Mouse (Mus musculus): ENCODE measurements at regions not wholly inside any gene's neighbourhood (a gene's known extent, or its start where the extent isn't known, plus 50 kb on each side); places are given as distances from the start of the nearest gene placed in this dataset.

DNA sequence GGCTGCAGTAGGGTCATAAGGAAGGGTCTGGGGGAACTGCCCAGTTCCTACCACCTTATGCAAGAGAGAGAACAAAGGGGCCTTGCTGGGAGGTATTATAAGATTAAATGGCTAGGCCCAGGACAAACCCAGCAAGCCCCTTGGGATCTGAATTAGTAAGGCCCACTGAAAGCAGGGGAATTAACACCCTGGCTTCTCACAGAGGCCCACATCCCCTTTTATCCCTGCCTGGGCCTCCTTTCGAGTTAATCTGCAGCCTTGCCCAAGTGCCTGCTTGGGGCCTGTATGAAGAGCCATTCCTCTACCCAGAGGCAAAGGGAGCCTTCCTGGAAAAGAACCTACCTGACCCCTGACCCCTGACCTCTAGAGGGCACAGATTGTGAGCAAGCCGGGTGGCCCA, 98.2 kb downstream of the Vegfa start:
- Histone ChIP-seq H3K4me2 (ENCODE audit: low read depth, low read length) (no peak overlapping the region), H3K27ac (ENCODE audit: low read length) (no peak overlapping the region), H3K36me3 (ENCODE audit: control insufficient read depth, insufficient read depth) (no peaks in the 10 kb centered on the region), H3K4me3 (ENCODE audit: low read length) (no peak overlapping the region), H3K27me3 (ENCODE audit: control insufficient read depth, insufficient read depth, low read length) (no peaks in the 10 kb centered on the region), H3K9me3 (replicated peaks; ENCODE audit: control insufficient read depth, low read length) (no peaks in the 10 kb centered on the region), H3K9ac (ENCODE audit: low read length) (no peak overlapping the region), H3K4me1 (ENCODE audit: control insufficient read depth, insufficient read depth, low read length) (no peaks in the 10 kb centered on the region)
- no peak for ATAC-seq (replicated peaks; ENCODE audit: extremely low read depth, insufficient read depth, low FRiP score)
- WGBS = 49% methylated on average over 2 of the region's 2 CpGs

- no peaks in the 10 kb centered on the region for H3K9me3 ChIP-seq (replicated peaks; ENCODE audit: control insufficient read depth, low read length)
- whole genome bisulfite sequencing = 38% methylated on average over 10 of the region's 10 CpGs
- no peaks in the 10 kb centered on the region for H3K27me3 ChIP-seq (ENCODE audit: control insufficient read depth, insufficient read depth, low read length)
- no peaks in the 10 kb centered on the region for H3K4me1 ChIP-seq (ENCODE audit: control insufficient read depth, insufficient read depth, low read length)
- ATAC-seq (replicated peaks; ENCODE audit: extremely low read depth, insufficient read depth, low FRiP score) = no peak
- no peak overlapping the region for H3K9ac ChIP-seq (ENCODE audit: low read length)
- no peak overlapping the region for H3K4me2 ChIP-seq (ENCODE audit: low read depth, low read length)
- no peak overlapping the region for H3K4me3 ChIP-seq (ENCODE audit: low read length)
- H3K36me3 ChIP-seq (ENCODE audit: control insufficient read depth, insufficient read depth) = no peaks in the 10 kb centered on the region
- H3K27ac ChIP-seq (ENCODE audit: low read length) = no peak overlapping the region
Observed at GRCm38 (mm10) chr17:45933034-45933433, 99.1 kb downstream of the Vegfa start.

DNA sequence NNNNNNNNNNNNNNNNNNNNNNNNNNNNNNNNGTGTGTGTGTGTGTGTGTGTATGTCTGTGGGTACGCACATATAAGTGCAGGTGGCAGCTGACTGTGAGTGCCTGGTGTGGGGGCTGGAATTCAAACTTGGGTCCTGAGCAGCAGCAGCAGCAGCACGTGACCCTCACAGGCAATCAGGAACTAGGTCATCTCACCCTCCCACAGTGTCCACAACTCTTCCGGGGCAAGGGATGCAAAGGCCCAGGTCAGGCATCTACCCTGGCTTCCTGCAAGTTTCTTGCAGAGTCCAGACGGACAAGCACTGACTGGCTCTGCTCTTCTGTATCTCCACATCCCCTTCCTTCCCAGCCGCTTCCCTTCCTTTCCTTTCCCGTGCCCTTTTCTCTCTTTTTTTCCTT, 99.6 kb downstream of the Vegfa start:
- Histone ChIP-seq H3K4me3 (ENCODE audit: low read length) (no peak overlapping the region), H3K4me1 (ENCODE audit: control insufficient read depth, insufficient read depth, low read length) (no peaks in the 10 kb centered on the region), H3K27me3 (ENCODE audit: control insufficient read depth, insufficient read depth, low read length) (no peaks in the 10 kb centered on the region), H3K4me2 (ENCODE audit: low read depth, low read length) (no peak overlapping the region), H3K36me3 (ENCODE audit: control insufficient read depth, insufficient read depth) (no peaks in the 10 kb centered on the region), H3K9me3 (replicated peaks; ENCODE audit: control insufficient read depth, low read length) (no peaks in the 10 kb centered on the region), H3K27ac (ENCODE audit: low read length) (no peak overlapping the region), H3K9ac (ENCODE audit: low read length) (no peak overlapping the region)
- no peak for ATAC-seq (replicated peaks; ENCODE audit: extremely low read depth, insufficient read depth, low FRiP score)
- WGBS = 53% methylated on average over 6 of the region's 6 CpGs

DNA sequence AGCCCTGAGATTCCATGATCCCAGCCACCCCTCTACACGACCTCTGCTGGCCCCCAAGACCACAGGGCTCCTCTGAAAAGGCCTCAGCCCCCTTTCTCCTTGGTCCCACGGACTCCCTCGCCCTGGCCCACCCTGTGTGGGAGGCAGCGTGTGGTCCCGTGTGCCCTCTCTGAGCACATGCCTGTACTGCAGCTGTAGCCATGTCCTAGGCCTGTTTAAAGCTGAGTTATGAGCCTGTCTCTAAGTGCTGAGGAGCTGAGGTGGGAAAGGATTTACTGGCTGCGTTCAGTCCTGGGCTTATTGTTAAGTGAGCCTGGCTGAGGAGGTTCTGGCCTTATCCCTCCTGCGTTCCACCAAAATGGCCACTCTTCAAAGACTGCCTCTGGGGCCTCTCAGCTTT, 102.6 kb downstream of the Vegfa start:
- ATAC-seq (replicated peaks; ENCODE audit: extremely low read depth, insufficient read depth, low FRiP score) = no peak
- no peak overlapping the region for H3K27ac ChIP-seq (ENCODE audit: low read length)
- no peak overlapping the region for H3K9ac ChIP-seq (ENCODE audit: low read length)
- no peaks in the 10 kb centered on the region for H3K36me3 ChIP-seq (ENCODE audit: control insufficient read depth, insufficient read depth)
- H3K27me3 ChIP-seq (ENCODE audit: control insufficient read depth, insufficient read depth, low read length) = no peaks in the 10 kb centered on the region
- H3K4me3 ChIP-seq (ENCODE audit: low read length) = no peak overlapping the region
- 70% methylated on average over 7 of the region's 7 CpGs for WGBS
- H3K4me2 ChIP-seq (ENCODE audit: low read depth, low read length) = no peak overlapping the region
- no peaks in the 10 kb centered on the region for H3K4me1 ChIP-seq (ENCODE audit: control insufficient read depth, insufficient read depth, low read length)
- H3K9me3 ChIP-seq (replicated peaks; ENCODE audit: control insufficient read depth, low read length) = no peaks in the 10 kb centered on the region

GRCm38 (mm10) chr17:45928903-45929477, 103.2 kb downstream of the Vegfa start:
- no peak overlapping the region for H3K4me2 ChIP-seq (ENCODE audit: low read depth, low read length)

GRCm38 (mm10) chr17:45928013-45928412, 104.2 kb downstream of the Vegfa start:
- no peak for ATAC-seq (replicated peaks; ENCODE audit: extremely low read depth, insufficient read depth, low FRiP score)
- H3K9me3 ChIP-seq (replicated peaks; ENCODE audit: control insufficient read depth, low read length) = no peaks in the 10 kb centered on the region
- 73% methylated on average over 4 of the region's 4 CpGs for WGBS

More at GRCm38 (mm10) chr17:45928903-45929477, 103.2 kb downstream of the Vegfa start:
- Histone ChIP-seq H3K4me3 (ENCODE audit: low read length) (no peak overlapping the region), H3K27me3 (ENCODE audit: control insufficient read depth, insufficient read depth, low read length) (no peaks in the 10 kb centered on the region), H3K9ac (ENCODE audit: low read length) (no peak overlapping the region), H3K36me3 (ENCODE audit: control insufficient read depth, insufficient read depth) (no peaks in the 10 kb centered on the region), H3K4me1 (ENCODE audit: control insufficient read depth, insufficient read depth, low read length) (no peaks in the 10 kb centered on the region), H3K27ac (ENCODE audit: low read length) (no peak overlapping the region), H3K9me3 (replicated peaks; ENCODE audit: control insufficient read depth, low read length) (no peaks in the 10 kb centered on the region)
- 68% methylated on average over 8 of the region's 8 CpGs for WGBS
- no peak for ATAC-seq (replicated peaks; ENCODE audit: extremely low read depth, insufficient read depth, low FRiP score)

DNA sequence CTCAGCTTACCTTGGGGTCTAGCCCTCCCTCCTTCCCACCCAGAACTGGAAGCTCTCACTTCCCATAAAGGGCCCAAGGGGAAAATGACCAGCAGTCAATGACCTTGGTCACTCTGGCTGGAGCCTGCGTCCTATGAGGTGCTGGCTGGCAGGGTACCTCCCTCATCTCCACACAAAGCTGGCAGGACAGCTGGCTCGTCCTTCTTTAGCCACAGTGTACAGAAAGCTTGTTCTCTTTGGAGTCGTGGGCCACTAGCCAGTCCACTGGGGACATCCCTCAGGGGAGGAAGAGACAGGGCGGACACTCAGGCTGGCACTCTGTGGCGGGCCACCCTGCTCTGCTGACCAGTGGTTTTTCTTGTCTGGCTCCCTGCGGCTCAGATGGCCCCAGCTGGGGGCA, 106.3 kb downstream of the Vegfa start:
- no peak for ATAC-seq (replicated peaks; ENCODE audit: extremely low read depth, insufficient read depth, low FRiP score)
- Histone ChIP-seq H3K36me3 (ENCODE audit: control insufficient read depth, insufficient read depth) (no peaks in the 10 kb centered on the region), H3K4me3 (ENCODE audit: low read length) (no peak overlapping the region), H3K27ac (ENCODE audit: low read length) (no peak overlapping the region), H3K4me2 (ENCODE audit: low read depth, low read length) (no peak overlapping the region), H3K9me3 (replicated peaks; ENCODE audit: control insufficient read depth, low read length) (no peaks in the 10 kb centered on the region), H3K9ac (ENCODE audit: low read length) (no peak overlapping the region), H3K4me1 (ENCODE audit: control insufficient read depth, insufficient read depth, low read length) (no peaks in the 10 kb centered on the region), H3K27me3 (ENCODE audit: control insufficient read depth, insufficient read depth, low read length) (no peaks in the 10 kb centered on the region)
- 73% methylated on average over 6 of the region's 6 CpGs for WGBS

More at GRCm38 (mm10) chr17:45928013-45928412, 104.2 kb downstream of the Vegfa start:
- Histone ChIP-seq H3K4me3 (ENCODE audit: low read length) (no peak overlapping the region), H3K4me1 (ENCODE audit: control insufficient read depth, insufficient read depth, low read length) (no peaks in the 10 kb centered on the region), H3K9ac (ENCODE audit: low read length) (no peak overlapping the region), H3K27ac (ENCODE audit: low read length) (no peak overlapping the region), H3K27me3 (ENCODE audit: control insufficient read depth, insufficient read depth, low read length) (no peaks in the 10 kb centered on the region), H3K4me2 (ENCODE audit: low read depth, low read length) (no peak overlapping the region), H3K36me3 (ENCODE audit: control insufficient read depth, insufficient read depth) (no peaks in the 10 kb centered on the region)

DNA sequence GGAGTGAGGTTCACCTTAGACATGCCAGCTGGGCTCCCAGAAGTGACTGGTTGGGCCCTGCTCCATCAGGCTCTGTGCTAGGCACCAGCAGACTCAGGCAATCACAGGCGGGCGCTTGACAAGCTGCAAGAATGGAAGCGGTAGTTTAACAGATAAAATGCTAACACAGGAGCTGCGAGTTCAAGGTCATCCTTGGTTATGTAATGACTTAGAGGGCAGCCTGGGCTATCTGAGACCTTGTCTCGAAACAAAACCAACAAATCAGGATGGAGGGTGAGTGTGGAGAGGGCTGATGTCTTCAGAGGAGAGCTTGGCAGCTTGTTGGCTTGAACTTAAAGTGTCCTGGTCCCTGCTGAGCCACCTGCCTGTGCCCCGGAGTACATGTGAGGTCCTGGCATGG, 107.6 kb downstream of the Vegfa start:
- WGBS = 84% methylated on average over 6 of the region's 6 CpGs
- Histone ChIP-seq H3K27ac (ENCODE audit: low read length) (no peak overlapping the region), H3K9ac (ENCODE audit: low read length) (no peak overlapping the region), H3K4me2 (ENCODE audit: low read depth, low read length) (no peak overlapping the region), H3K4me1 (ENCODE audit: control insufficient read depth, insufficient read depth, low read length) (peaks cover 6% of the 10 kb centered on the region), H3K36me3 (ENCODE audit: control insufficient read depth, insufficient read depth) (no peaks in the 10 kb centered on the region), H3K27me3 (ENCODE audit: control insufficient read depth, insufficient read depth, low read length) (no peaks in the 10 kb centered on the region), H3K9me3 (replicated peaks; ENCODE audit: control insufficient read depth, low read length) (no peaks in the 10 kb centered on the region), H3K4me3 (ENCODE audit: low read length) (no peak overlapping the region)
- ATAC-seq (replicated peaks; ENCODE audit: extremely low read depth, insufficient read depth, low FRiP score) = no peak

- H3K4me2 ChIP-seq (ENCODE audit: low read depth, low read length) = no peak overlapping the region
- no peaks in the 10 kb centered on the region for H3K27me3 ChIP-seq (ENCODE audit: control insufficient read depth, insufficient read depth, low read length)
- no peak overlapping the region for H3K9ac ChIP-seq (ENCODE audit: low read length)
- 57% methylated on average over 8 of the region's 8 CpGs for WGBS
- no peak overlapping the region for H3K27ac ChIP-seq (ENCODE audit: low read length)
- no peaks in the 10 kb centered on the region for H3K9me3 ChIP-seq (replicated peaks; ENCODE audit: control insufficient read depth, low read length)
- peaks cover 9% of the 10 kb centered on the region for H3K4me1 ChIP-seq (ENCODE audit: control insufficient read depth, insufficient read depth, low read length)
- H3K4me3 ChIP-seq (ENCODE audit: low read length) = no peak overlapping the region
- no peaks in the 10 kb centered on the region for H3K36me3 ChIP-seq (ENCODE audit: control insufficient read depth, insufficient read depth)
- ATAC-seq (replicated peaks; ENCODE audit: extremely low read depth, insufficient read depth, low FRiP score) = no peak
Observed at GRCm38 (mm10) chr17:45923217-45923730, 108.9 kb downstream of the Vegfa start.
